Mouse (Mus musculus) CH12.LX (cell line): ENCODE results near the gene Usp1.
"Not testable (repeated sequence)": the region's sequence is repeated elsewhere in the genome, so short reads cannot be mapped to it uniquely, and the experiment has no call there.

Source experiments
- SIN3A ChIP-seq: IDR thresholded peaks from 2 replicates; pipeline ENCODE4 v1.6.1; 2012; ENCODE audit warnings: low read length, improper control_type of control experiment, inconsistent platforms
- ZKSCAN1 ChIP-seq: IDR thresholded peaks from 2 replicates; pipeline ENCODE4 v1.6.1; 2012; ENCODE audit warnings: low read depth, inconsistent platforms, low read length, improper control_type of control experiment, borderline replicate concordance

DNA sequence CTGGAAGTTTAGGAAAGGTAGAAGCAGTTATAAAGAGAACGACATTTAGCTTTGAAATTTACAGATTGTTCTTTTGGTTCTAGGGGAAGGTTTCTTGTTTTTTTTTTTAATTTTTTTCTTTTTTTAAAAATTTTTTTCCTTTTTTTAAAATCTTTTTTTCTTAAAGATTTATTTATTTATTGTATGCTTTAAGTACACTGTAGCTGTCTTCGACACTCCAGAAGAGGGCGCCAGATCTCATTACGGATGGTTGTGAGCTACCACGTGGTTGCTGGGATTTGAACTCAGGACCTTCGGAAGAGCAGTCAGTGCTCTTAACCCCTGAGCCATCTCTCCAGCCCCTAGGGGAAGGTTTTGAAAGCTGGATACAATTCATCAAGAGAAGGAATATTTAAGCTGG is 14.6 kb downstream of the Usp1 start:
- not testable (repeated sequence) for TF ChIP-seq ZKSCAN1, SIN3A
